Mouse (Mus musculus) layer of hippocampus, adult 18-20 months (tissue): ENCODE data around the gene Zkscan7. TPM values are rescaled to one million over a fixed set of nuclear protein-coding genes. Genes with fewer than 3 reads are reported as not detected.

Source experiments
- DNase-seq, 2 experiments: peaks; one replicate each; pipeline ENCODE4 v3.0.0; 2022; ENCODE audit warnings: low spot score in 2 of 2
- total RNA-seq, 2 experiments: library from RNA; stranded (reverse); gene quantifications; 2 replicates each; pipeline ENCODE4 v1.2.3; 2021

The Zkscan7 gene
- total RNA-seq, 2 experiments from 2014 or later, result 4.1 to 4.7 TPM

DNA sequence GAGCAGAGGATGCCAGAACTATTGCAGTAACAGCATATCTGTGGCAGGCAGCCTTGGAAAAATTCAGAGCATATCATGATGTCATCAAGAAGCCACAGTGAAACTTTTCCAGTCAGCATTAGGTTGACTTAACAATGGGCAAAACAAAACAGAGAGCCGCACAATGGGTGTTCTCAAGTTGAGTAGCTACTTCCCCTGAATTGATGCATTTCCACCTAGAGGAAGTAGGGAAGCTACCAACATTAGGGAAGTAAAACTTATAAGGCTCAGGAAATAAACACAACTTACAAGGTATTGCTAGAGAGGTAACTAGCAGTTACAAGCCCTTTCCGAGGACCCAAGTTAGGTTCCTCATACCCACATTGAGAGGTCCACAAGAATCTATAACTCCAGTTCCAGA is 15.6 kb downstream of the Zkscan7 start:
- DNase-seq, result no peak

DNA sequence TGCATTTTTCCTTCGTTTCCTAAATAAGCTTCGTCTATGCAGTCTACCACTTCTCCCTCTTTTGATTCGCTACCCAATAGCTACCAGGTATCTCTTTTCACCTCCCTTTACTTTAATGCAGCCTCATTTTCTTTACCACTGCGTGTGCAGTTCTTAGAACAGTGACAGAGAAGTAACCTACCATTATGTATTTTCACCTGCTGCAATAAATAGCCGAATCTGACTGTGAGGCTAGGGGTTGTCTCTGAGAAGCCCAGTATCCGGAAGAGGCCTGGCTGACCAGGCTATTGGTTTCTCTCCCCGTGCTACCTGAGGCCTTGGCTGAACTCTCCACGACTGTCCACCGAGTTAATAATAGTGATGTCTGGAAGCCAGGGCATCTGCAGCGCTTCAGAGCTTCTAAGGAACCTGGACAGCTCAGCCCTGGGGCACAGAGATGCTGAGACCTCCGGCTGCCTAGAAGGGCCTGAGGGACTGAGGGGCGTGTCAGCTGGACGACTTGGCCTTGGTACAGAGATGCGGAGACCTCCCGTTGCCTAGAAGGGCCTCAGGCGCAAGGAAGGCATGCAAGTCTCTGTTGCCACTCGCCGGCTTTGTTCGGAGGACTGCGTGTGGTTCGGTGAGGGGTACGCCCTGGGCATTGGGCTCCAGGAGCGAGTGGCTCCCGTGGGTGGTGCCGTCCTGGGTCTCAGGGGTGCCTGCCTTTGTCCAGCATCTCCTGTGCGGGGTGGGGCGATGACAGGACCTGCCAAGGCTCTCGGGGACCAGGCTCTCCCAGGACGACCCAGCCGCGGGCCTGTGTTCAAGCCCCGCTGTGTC is 17.4 kb downstream of the Zkscan7 start:
- peak; percentile 8 to 13 for DNase-seq

DNA sequence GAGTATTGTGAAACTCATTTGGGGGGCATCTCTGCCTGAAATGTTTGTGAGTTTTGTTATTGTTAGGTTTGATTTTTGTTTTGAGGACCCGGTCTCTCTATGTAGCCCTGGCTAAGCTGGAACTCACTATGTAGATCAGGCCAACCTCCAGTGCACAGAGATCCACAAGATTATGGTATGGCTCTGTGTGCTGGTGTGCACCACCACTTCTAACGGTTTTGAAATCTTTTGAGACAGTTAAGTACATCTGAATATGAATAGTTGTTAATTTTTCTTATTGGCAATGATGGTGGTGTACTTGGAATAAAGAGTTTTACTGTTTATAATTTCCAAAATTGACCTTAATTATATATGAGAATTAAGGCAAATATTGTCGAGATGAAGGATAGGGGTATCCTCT is 37.0 kb downstream of the Zkscan7 start:
- DNase-seq, result no peak

DNA sequence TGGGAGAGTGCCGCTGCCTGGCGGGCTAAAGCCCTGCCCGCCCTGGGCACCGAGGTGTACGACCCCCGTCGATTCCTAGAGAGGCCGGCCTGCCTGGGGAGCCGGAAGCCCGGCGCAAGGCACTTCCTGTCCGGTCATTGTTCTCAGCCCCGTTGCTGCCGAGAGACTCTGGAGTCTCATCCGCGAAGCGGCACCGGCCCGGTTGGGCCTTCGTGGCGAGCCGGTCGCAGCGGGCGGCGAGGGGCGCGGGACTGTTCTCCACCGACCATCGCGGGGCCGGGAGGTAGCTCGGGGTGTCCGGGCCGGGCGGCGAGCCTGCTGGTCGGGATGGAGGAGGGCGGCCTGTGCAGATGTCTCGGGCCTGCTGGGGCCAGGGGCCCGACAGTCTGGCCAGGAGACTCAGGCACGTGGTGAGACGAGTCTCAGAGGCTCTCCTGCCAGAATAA is 37.5 kb downstream of the Zkscan7 start, which contains the start of gene Zfp105:
Zfp105 (plus strand) TSS at position 137 of the 446 bp plus-strand sequence.
- peak; percentile 51 to 67 for DNase-seq

DNA sequence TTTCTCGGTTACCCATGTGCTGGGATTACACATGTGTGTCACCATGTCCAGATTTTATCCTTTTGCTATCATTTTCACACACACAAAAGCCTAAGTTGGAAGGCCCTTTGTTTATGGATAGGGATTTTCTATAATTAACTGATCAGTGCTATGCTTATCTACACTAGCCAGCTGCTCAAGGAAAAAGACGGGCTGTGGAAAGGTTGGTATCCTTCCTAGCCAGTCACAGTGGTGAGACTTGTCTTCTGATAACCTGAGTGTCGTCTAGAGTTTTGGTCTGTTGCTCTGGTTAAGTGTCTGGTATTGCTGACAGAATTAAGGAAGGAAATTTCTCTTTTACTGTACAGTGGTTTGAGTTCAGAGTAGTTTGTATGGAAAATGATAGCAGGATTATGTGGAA is 43.4 kb downstream of the Zkscan7 start:
- no peak for DNase-seq

Other genes starting within 250 kb of the Zkscan7 start
- not detected for gene Topaz1, start 138.3 kb upstream of the Zkscan7 start, total RNA-seq
- gene Tcaim, start 80.1 kb upstream of the Zkscan7 start, total RNA-seq, result 10 to 100 TPM; 20.2 to 22.0 TPM
- not detected for gene Gm35549, start 41.6 kb upstream of the Zkscan7 start, total RNA-seq
- 100 to 1,000 TPM; 152 to 156 TPM for gene Zfp445, start 19.7 kb upstream of the Zkscan7 start, total RNA-seq
- gene Zfp105, start 37.4 kb downstream of the Zkscan7 start, total RNA-seq, result 1 to 10 TPM; 6.7 to 7.0 TPM
- 10 to 100 TPM; 21.8 to 25.0 TPM for gene 1110059G10Rik, start 65.3 kb downstream of the Zkscan7 start, total RNA-seq
- gene Kif15, start 65.4 kb downstream of the Zkscan7 start, total RNA-seq, result under 1 TPM; 0.15 to 0.52 TPM
- gene Tmem42, start 135.6 kb downstream of the Zkscan7 start, total RNA-seq, result 10 to 100 TPM; 20.8 to 24.5 TPM
- gene Tgm4, start 149.0 kb downstream of the Zkscan7 start, total RNA-seq, result 1 to 10 TPM; 1.5 to 2.4 TPM
- 10 to 100 TPM; 57.5 to 62.1 TPM for gene Zdhhc3, start 227.5 kb downstream of the Zkscan7 start, total RNA-seq
- gene Exosc7, start 227.5 kb downstream of the Zkscan7 start, total RNA-seq, result 10 to 100 TPM; 41.1 to 41.9 TPM